Mouse (Mus musculus): Measurements from ENCODE around the gene Fam49a. TPM values are rescaled to one million over a fixed set of nuclear protein-coding genes. Genes with fewer than 3 reads are reported as not detected.

Gene Fam49a
- polyA plus RNA-seq, 1 experiment = 11.3 TPM

- DNase-seq (ENCODE audit: low read depth in 1 of 2, low spot score in 2 of 2) = no peak
- no peaks in the 10 kb centered on the region for H3K36me3 ChIP-seq (ENCODE audit: control insufficient read depth, insufficient read depth, low read length)
- no peak overlapping the region for H3K27ac ChIP-seq (ENCODE audit: insufficient read depth, low read length)
- TF ChIP-seq CTCF (IDR thresholded peaks at IDR 0.05; ENCODE audit: extremely low read depth, insufficient read depth, insufficient read length, insufficient replicate concordance) (no peak), POLR2A (IDR thresholded peaks at IDR 0.05; ENCODE audit: low read depth, low read length) (no peak)
- H3K4me3 ChIP-seq (ENCODE audit: extremely low read depth, insufficient read depth, insufficient read length) = no peak overlapping the region
- whole genome bisulfite sequencing = 85% methylated on average over 1 of the region's 1 CpGs
- H3K27me3 ChIP-seq (ENCODE audit: control insufficient read depth, insufficient read depth, low read length) = no peaks in the 10 kb centered on the region
- H3K4me1 ChIP-seq (ENCODE audit: control insufficient read depth, insufficient read depth, insufficient read length) = no peaks in the 10 kb centered on the region
These were observed 127.3 kb downstream of the Fam49a start for GRCm38 (mm10) chr12:12389271-12389670.

GRCm38 (mm10) chr12:12396224-12396623, 134.3 kb downstream of the Fam49a start:
- Histone ChIP-seq H3K36me3 (ENCODE audit: control insufficient read depth, insufficient read depth, low read length) (no peaks in the 10 kb centered on the region), H3K27me3 (ENCODE audit: control insufficient read depth, insufficient read depth, low read length) (no peaks in the 10 kb centered on the region), H3K4me1 (ENCODE audit: control insufficient read depth, insufficient read depth, insufficient read length) (no peaks in the 10 kb centered on the region), H3K27ac (ENCODE audit: insufficient read depth, low read length) (no peak overlapping the region), H3K4me3 (ENCODE audit: extremely low read depth, insufficient read depth, insufficient read length) (no peak overlapping the region)
- peak; percentile 55; the same call in 1 of the 2 replicates for TF ChIP-seq CTCF (IDR thresholded peaks at IDR 0.05; ENCODE audit: extremely low read depth, insufficient read depth, insufficient read length, insufficient replicate concordance)
- TF ChIP-seq POLR2A (IDR thresholded peaks at IDR 0.05; ENCODE audit: low read depth, low read length) = no peak
- DNase-seq (ENCODE audit: low read depth in 1 of 2, low spot score in 2 of 2) = peak; percentile 22 to 23
- WGBS = 7% methylated on average over 6 of the region's 6 CpGs

DNA sequence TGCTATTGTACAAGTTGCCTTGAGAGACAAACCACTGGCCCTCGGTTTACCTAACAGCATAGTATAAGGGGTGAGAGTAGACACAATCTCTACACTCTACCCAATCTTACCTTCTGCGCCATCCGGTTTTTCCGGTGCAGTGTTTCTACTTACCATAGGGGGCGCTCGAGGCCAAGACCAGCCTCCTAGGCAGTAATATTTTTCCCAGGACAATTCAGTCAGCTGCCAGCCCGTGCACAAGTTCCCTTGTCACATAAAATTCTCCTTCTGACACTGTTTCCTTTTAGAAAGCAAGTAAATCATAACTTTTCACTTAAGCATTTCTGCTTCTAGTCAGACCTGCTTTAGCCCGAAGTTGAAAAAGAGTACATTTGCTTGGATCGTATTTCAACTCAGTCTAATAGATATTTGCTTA, 139.1 kb downstream of the Fam49a start:
- H3K36me3 ChIP-seq (ENCODE audit: control insufficient read depth, insufficient read depth, low read length) = no peaks in the 10 kb centered on the region
- H3K4me1 ChIP-seq (ENCODE audit: control insufficient read depth, insufficient read depth, insufficient read length) = no peaks in the 10 kb centered on the region
- TF ChIP-seq POLR2A (IDR thresholded peaks at IDR 0.05; ENCODE audit: low read depth, low read length) = no peak
- peak; percentile 10; the same call in 1 of the 2 replicates for TF ChIP-seq CTCF (IDR thresholded peaks at IDR 0.05; ENCODE audit: extremely low read depth, insufficient read depth, insufficient read length, insufficient replicate concordance)
- peak in 1 of 2 experiments; percentile 23 for DNase-seq (ENCODE audit: low read depth in 1 of 2, low spot score in 2 of 2)
- no peaks in the 10 kb centered on the region for H3K27me3 ChIP-seq (ENCODE audit: control insufficient read depth, insufficient read depth, low read length)
- no peak overlapping the region for H3K27ac ChIP-seq (ENCODE audit: insufficient read depth, low read length)
- 19% methylated on average over 9 of the region's 9 CpGs for WGBS
- H3K4me3 ChIP-seq (ENCODE audit: extremely low read depth, insufficient read depth, insufficient read length) = no peak overlapping the region

- no peak for DNase-seq (ENCODE audit: low read depth in 1 of 2, low spot score in 2 of 2)
- Histone ChIP-seq H3K36me3 (ENCODE audit: control insufficient read depth, insufficient read depth, low read length) (no peaks in the 10 kb centered on the region), H3K4me3 (ENCODE audit: extremely low read depth, insufficient read depth, insufficient read length) (no peak overlapping the region), H3K27me3 (ENCODE audit: control insufficient read depth, insufficient read depth, low read length) (no peaks in the 10 kb centered on the region), H3K27ac (ENCODE audit: insufficient read depth, low read length) (no peak overlapping the region), H3K4me1 (ENCODE audit: control insufficient read depth, insufficient read depth, insufficient read length) (no peaks in the 10 kb centered on the region)
- 30% methylated on average over 15 of the region's 15 CpGs for WGBS
- TF ChIP-seq POLR2A (IDR thresholded peaks at IDR 0.05; ENCODE audit: low read depth, low read length) (no peak), CTCF (IDR thresholded peaks at IDR 0.05; ENCODE audit: extremely low read depth, insufficient read depth, insufficient read length, insufficient replicate concordance) (no peak)
These were observed 139.6 kb downstream of the Fam49a start for GRCm38 (mm10) chr12:12401504-12401903.

- Histone ChIP-seq H3K4me3 (ENCODE audit: extremely low read depth, insufficient read depth, insufficient read length) (no peak overlapping the region), H3K4me1 (ENCODE audit: control insufficient read depth, insufficient read depth, insufficient read length) (no peaks in the 10 kb centered on the region), H3K27ac (ENCODE audit: insufficient read depth, low read length) (no peak overlapping the region), H3K36me3 (ENCODE audit: control insufficient read depth, insufficient read depth, low read length) (no peaks in the 10 kb centered on the region), H3K27me3 (ENCODE audit: control insufficient read depth, insufficient read depth, low read length) (no peaks in the 10 kb centered on the region)
- TF ChIP-seq CTCF (IDR thresholded peaks at IDR 0.05; ENCODE audit: extremely low read depth, insufficient read depth, insufficient read length, insufficient replicate concordance) = no peak
- no peak for TF ChIP-seq POLR2A (IDR thresholded peaks at IDR 0.05; ENCODE audit: low read depth, low read length)
- no peak for DNase-seq (ENCODE audit: low read depth in 1 of 2, low spot score in 2 of 2)
- WGBS = 71% methylated on average over 10 of the region's 10 CpGs
These were observed 143.7 kb downstream of the Fam49a start for GRCm38 (mm10) chr12:12405491-12406110.

DNA sequence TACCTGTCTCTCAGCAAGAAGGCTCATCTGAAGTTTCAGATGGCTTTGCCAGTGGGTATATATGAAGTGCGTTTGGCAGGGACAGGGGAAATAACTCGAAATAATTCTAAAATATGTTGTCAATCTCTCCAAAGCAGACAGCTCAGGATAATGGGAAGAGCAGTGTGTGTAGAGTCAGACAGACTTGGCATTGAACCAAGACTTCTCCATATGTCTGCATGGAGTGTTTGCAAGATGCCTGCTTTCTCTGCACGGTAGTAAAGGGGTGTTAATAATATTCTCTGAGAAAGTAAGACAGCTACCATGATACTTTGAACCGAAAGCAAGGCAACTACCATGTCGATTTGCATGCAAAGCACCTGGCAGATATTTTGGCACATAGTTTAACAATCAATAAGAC, 147.1 kb downstream of the Fam49a start:
- WGBS = 74% methylated on average over 5 of the region's 5 CpGs
- Histone ChIP-seq H3K27ac (ENCODE audit: insufficient read depth, low read length) (no peak overlapping the region), H3K27me3 (ENCODE audit: control insufficient read depth, insufficient read depth, low read length) (no peaks in the 10 kb centered on the region), H3K4me1 (ENCODE audit: control insufficient read depth, insufficient read depth, insufficient read length) (no peaks in the 10 kb centered on the region), H3K36me3 (ENCODE audit: control insufficient read depth, insufficient read depth, low read length) (no peaks in the 10 kb centered on the region), H3K4me3 (ENCODE audit: extremely low read depth, insufficient read depth, insufficient read length) (no peak overlapping the region)
- no peak for DNase-seq (ENCODE audit: low read depth in 1 of 2, low spot score in 2 of 2)
- TF ChIP-seq CTCF (IDR thresholded peaks at IDR 0.05; ENCODE audit: extremely low read depth, insufficient read depth, insufficient read length, insufficient replicate concordance) = no peak
- TF ChIP-seq POLR2A (IDR thresholded peaks at IDR 0.05; ENCODE audit: low read depth, low read length) = no peak

DNA sequence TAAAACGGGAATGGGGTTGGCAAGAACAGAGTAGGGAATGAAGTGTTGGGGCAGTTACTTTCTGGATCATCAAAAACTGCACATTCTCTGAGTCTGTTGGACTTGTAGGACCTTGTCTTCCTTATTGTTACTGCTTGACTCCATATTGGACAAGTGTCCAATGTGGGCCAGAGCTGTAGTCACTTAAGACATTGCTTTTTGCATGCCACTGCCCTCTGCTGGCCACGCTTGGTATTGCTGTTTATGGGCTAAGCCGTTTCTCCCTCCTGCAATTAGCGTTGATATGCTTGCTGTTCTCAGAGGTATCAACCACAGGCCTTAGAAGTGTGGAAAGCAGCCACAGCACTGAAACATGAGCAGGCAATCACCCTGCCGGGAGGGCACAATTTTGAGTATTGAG, 150.7 kb downstream of the Fam49a start:
- TF ChIP-seq POLR2A (IDR thresholded peaks at IDR 0.05; ENCODE audit: low read depth, low read length) = no peak
- peak; percentile 78; the same call in 1 of the 2 replicates for TF ChIP-seq CTCF (IDR thresholded peaks at IDR 0.05; ENCODE audit: extremely low read depth, insufficient read depth, insufficient read length, insufficient replicate concordance)
- Histone ChIP-seq H3K4me1 (ENCODE audit: control insufficient read depth, insufficient read depth, insufficient read length) (no peaks in the 10 kb centered on the region), H3K36me3 (ENCODE audit: control insufficient read depth, insufficient read depth, low read length) (no peaks in the 10 kb centered on the region), H3K27me3 (ENCODE audit: control insufficient read depth, insufficient read depth, low read length) (no peaks in the 10 kb centered on the region), H3K4me3 (ENCODE audit: extremely low read depth, insufficient read depth, insufficient read length) (no peak overlapping the region), H3K27ac (ENCODE audit: insufficient read depth, low read length) (no peak overlapping the region)
- DNase-seq (ENCODE audit: low read depth in 1 of 2, low spot score in 2 of 2) = peak; percentile 37 to 77
- WGBS = 30% methylated on average over 5 of the region's 5 CpGs
